Mouse (Mus musculus): Measurements from ENCODE around the gene Slc30a7. TPM values are rescaled to one million over a fixed set of nuclear protein-coding genes. Genes with fewer than 3 reads are reported as not detected.
"Not testable (repeated sequence)": the region's sequence is repeated elsewhere in the genome, so short reads cannot be mapped to it uniquely, and the experiment has no call there.

Gene Slc30a7
- polyA plus RNA-seq, 1 experiment from 2014 or later, result 25.4 TPM

- 88% methylated on average over 4 of the region's 4 CpGs for WGBS
- DNase-seq (ENCODE audit: low spot score, missing footprints) (peak; percentile 54), ATAC-seq (ENCODE audit: low FRiP score) (no peak)
- H3K9me3 ChIP-seq (ENCODE audit: control insufficient read depth, low read length), result no peaks in the 10 kb centered on the region
- no peak overlapping the region for H3K4me2 ChIP-seq
- no peaks in the 10 kb centered on the region; the same call in 1 of the 2 replicates for H3K36me3 ChIP-seq (ENCODE audit: control insufficient read depth, insufficient read depth, low read length)
- H3K27me3 ChIP-seq (ENCODE audit: control insufficient read depth, insufficient read depth, low read length), result no peaks in the 10 kb centered on the region
- H3K27ac ChIP-seq (ENCODE audit: low read depth, low read length), result no peak overlapping the region
- H3K9ac ChIP-seq (ENCODE audit: low read length), result no peak overlapping the region
- H3K4me1 ChIP-seq (ENCODE audit: control insufficient read depth, insufficient read depth, low read length), result no peaks in the 10 kb centered on the region
- no peak overlapping the region for H3K4me3 ChIP-seq (ENCODE audit: low read depth, low read length)
Measured at GRCm38 (mm10) chr3:115924401-115925190, 82.6 kb downstream of the Slc30a7 start.

- WGBS, result 99% methylated on average over 10 of the region's 11 CpGs
- H3K9ac ChIP-seq (ENCODE audit: low read length), result not testable (repeated sequence)
Measured at GRCm38 (mm10) chr3:115907406-115907805, 99.8 kb downstream of the Slc30a7 start.

GRCm38 (mm10) chr3:115905567-115905966, 101.6 kb downstream of the Slc30a7 start:
- H3K27me3 ChIP-seq (ENCODE audit: control insufficient read depth, insufficient read depth, low read length), result no peaks in the 10 kb centered on the region
- ATAC-seq (ENCODE audit: low FRiP score), result no peak
- H3K4me2 ChIP-seq, result no peak overlapping the region
- no peak overlapping the region for H3K27ac ChIP-seq (ENCODE audit: low read depth, low read length)
- no peaks in the 10 kb centered on the region for H3K9me3 ChIP-seq (ENCODE audit: control insufficient read depth, low read length)
- 0 out of 2 replicates have a peak, but pooled peaks cover 2% of the 10 kb centered on the region for H3K36me3 ChIP-seq (ENCODE audit: control insufficient read depth, insufficient read depth, low read length)
- H3K4me1 ChIP-seq (ENCODE audit: control insufficient read depth, insufficient read depth, low read length), result no peaks in the 10 kb centered on the region
- H3K4me3 ChIP-seq (ENCODE audit: low read depth, low read length), result no peak overlapping the region
- no peak overlapping the region for H3K9ac ChIP-seq (ENCODE audit: low read length)
- no peak for DNase-seq (ENCODE audit: low spot score, missing footprints)
- WGBS, result 95% methylated on average over 4 of the region's 4 CpGs

More at GRCm38 (mm10) chr3:115907406-115907805, 99.8 kb downstream of the Slc30a7 start:
- H3K9me3 ChIP-seq (ENCODE audit: control insufficient read depth, low read length); H3K27ac ChIP-seq (ENCODE audit: low read depth, low read length); DNase-seq (ENCODE audit: low spot score, missing footprints); ATAC-seq (ENCODE audit: low FRiP score); H3K4me3 ChIP-seq (ENCODE audit: low read depth, low read length); H3K27me3 ChIP-seq (ENCODE audit: control insufficient read depth, insufficient read depth, low read length); H3K4me1 ChIP-seq (ENCODE audit: control insufficient read depth, insufficient read depth, low read length); H3K36me3 ChIP-seq (ENCODE audit: control insufficient read depth, insufficient read depth, low read length); H3K4me2 ChIP-seq: not testable (repeated sequence)

DNA sequence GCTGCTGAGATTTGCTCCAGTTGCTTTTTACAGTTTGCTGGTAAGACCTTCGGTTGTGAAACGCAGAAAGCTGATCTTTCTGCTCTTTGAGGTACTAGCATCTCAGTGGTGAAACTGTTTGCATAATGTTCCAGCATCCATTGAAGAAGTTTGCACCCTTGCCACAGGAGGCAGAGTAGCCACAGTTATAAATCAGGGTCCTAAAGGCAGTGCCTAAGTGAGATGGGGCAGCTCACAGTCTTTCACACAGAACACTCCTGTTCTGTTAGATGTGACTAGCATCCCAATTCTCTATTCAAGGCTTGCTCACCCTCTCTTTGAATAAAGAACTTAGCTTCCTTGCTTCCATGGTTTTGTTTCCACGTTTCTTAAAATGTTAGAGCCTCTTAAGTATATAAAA, 102.1 kb downstream of the Slc30a7 start:
- WGBS, result 90% methylated on average over 3 of the region's 3 CpGs
- no peak for ATAC-seq (ENCODE audit: low FRiP score)
- H3K9ac ChIP-seq (ENCODE audit: low read length), result no peak overlapping the region

GRCm38 (mm10) chr3:115902301-115902956, 104.8 kb downstream of the Slc30a7 start:
- Histone ChIP-seq H3K36me3 (ENCODE audit: control insufficient read depth, insufficient read depth, low read length) (0 out of 2 replicates have a peak, but pooled peaks cover under 1% of the 10 kb centered on the region), H3K4me3 (ENCODE audit: low read depth, low read length) (no peak overlapping the region), H3K4me1 (ENCODE audit: control insufficient read depth, insufficient read depth, low read length) (no peaks in the 10 kb centered on the region), H3K4me2 (no peak overlapping the region), H3K27ac (ENCODE audit: low read depth, low read length) (no peak overlapping the region), H3K9me3 (ENCODE audit: control insufficient read depth, low read length) (no peaks in the 10 kb centered on the region), H3K27me3 (ENCODE audit: control insufficient read depth, insufficient read depth, low read length) (no peaks in the 10 kb centered on the region), H3K9ac (ENCODE audit: low read length) (no peak overlapping the region)
- 92% methylated on average over 9 of the region's 9 CpGs for WGBS
- ATAC-seq (ENCODE audit: low FRiP score) (no peak), DNase-seq (ENCODE audit: low spot score, missing footprints) (no peak)

More for the DNA sequence above, 102.1 kb downstream of the Slc30a7 start:
- Histone ChIP-seq H3K4me3 (ENCODE audit: low read depth, low read length) (no peak overlapping the region), H3K36me3 (ENCODE audit: control insufficient read depth, insufficient read depth, low read length) (0 out of 2 replicates have a peak, but pooled peaks cover 2% of the 10 kb centered on the region), H3K4me1 (ENCODE audit: control insufficient read depth, insufficient read depth, low read length) (no peaks in the 10 kb centered on the region), H3K27me3 (ENCODE audit: control insufficient read depth, insufficient read depth, low read length) (no peaks in the 10 kb centered on the region), H3K9me3 (ENCODE audit: control insufficient read depth, low read length) (no peaks in the 10 kb centered on the region), H3K4me2 (no peak overlapping the region), H3K27ac (ENCODE audit: low read depth, low read length) (no peak overlapping the region)
- DNase-seq (ENCODE audit: low spot score, missing footprints), result no peak

DNA sequence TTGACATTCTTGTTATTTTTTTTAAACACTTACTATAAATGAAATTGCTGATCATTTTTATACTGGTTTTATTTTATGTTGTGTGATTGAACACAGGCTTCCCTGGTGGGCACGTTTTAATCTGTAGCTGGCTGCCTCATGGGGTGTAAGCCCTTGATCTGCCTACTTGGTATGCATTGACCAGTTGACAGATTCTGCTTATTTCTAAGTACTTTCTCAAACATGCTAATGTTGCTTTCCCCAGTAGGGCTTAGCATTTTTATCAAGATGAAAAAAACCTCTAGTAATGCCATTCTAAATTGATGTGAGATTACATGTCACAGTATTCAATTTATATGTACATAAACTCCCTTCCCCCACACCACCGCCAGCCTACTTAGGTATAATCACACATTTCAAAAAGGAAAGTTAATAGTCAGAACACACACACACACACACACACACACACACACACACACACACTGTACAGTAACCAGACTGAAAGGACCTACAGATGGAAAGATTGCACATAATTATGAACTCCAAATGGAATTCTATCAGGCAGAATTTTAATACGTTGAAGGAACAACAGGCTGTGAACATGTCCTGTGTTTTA, 108.8 kb downstream of the Slc30a7 start:
- Histone ChIP-seq H3K27ac (ENCODE audit: low read depth, low read length) (no peak overlapping the region), H3K4me3 (ENCODE audit: low read depth, low read length) (no peak overlapping the region), H3K4me1 (ENCODE audit: control insufficient read depth, insufficient read depth, low read length) (no peaks in the 10 kb centered on the region), H3K9me3 (ENCODE audit: control insufficient read depth, low read length) (no peaks in the 10 kb centered on the region), H3K27me3 (ENCODE audit: control insufficient read depth, insufficient read depth, low read length) (no peaks in the 10 kb centered on the region), H3K9ac (ENCODE audit: low read length) (no peak overlapping the region), H3K36me3 (ENCODE audit: control insufficient read depth, insufficient read depth, low read length) (no peaks in the 10 kb centered on the region), H3K4me2 (no peak overlapping the region)
- DNase-seq (ENCODE audit: low spot score, missing footprints), result no peak
- 70% methylated on average over 3 of the region's 3 CpGs for WGBS
- ATAC-seq (ENCODE audit: low FRiP score), result peak; percentile 72; the same call in 1 of the 2 replicates

GRCm38 (mm10) chr3:115893166-115893565, 114.0 kb downstream of the Slc30a7 start:
- Histone ChIP-seq H3K36me3 (ENCODE audit: control insufficient read depth, insufficient read depth, low read length) (no peaks in the 10 kb centered on the region), H3K9me3 (ENCODE audit: control insufficient read depth, low read length) (no peaks in the 10 kb centered on the region), H3K4me1 (ENCODE audit: control insufficient read depth, insufficient read depth, low read length) (no peaks in the 10 kb centered on the region), H3K27me3 (ENCODE audit: control insufficient read depth, insufficient read depth, low read length) (no peaks in the 10 kb centered on the region), H3K27ac (ENCODE audit: low read depth, low read length) (no peak overlapping the region), H3K9ac (ENCODE audit: low read length) (no peak overlapping the region), H3K4me2 (no peak overlapping the region), H3K4me3 (ENCODE audit: low read depth, low read length) (no peak overlapping the region)
- DNase-seq (ENCODE audit: low spot score, missing footprints), result no peak
- WGBS, result 93% methylated on average over 2 of the region's 2 CpGs
- no peak for ATAC-seq (ENCODE audit: low FRiP score)

DNA sequence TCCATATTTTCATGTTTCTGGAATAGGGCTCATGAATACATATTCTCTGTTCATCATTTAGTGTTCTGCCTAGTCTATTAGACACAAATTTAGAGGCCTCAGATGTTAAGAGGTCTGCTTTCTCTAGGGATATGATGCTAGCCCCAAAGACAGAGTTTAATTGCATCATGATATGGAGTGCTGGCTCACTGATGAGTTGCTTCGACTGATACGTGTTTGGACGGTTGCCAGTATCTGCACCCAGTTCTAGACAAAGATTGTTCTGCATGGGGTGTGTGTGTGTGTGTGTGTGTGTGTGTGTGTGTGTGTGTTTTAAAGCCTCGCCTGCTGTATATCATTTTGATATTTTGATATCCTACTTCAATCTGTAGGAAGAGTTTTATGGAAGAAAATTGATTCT, 114.9 kb downstream of the Slc30a7 start:
- Histone ChIP-seq H3K9me3 (ENCODE audit: control insufficient read depth, low read length) (no peaks in the 10 kb centered on the region), H3K4me1 (ENCODE audit: control insufficient read depth, insufficient read depth, low read length) (no peaks in the 10 kb centered on the region), H3K27me3 (ENCODE audit: control insufficient read depth, insufficient read depth, low read length) (no peaks in the 10 kb centered on the region), H3K4me2 (no peak overlapping the region), H3K36me3 (ENCODE audit: control insufficient read depth, insufficient read depth, low read length) (no peaks in the 10 kb centered on the region), H3K4me3 (ENCODE audit: low read depth, low read length) (no peak overlapping the region), H3K9ac (ENCODE audit: low read length) (no peak overlapping the region), H3K27ac (ENCODE audit: low read depth, low read length) (no peak overlapping the region)
- DNase-seq (ENCODE audit: low spot score, missing footprints) (no peak), ATAC-seq (ENCODE audit: low FRiP score) (no peak)
- WGBS, result 90% methylated on average over 4 of the region's 4 CpGs
